ENCODE assay signal across 9 mouse cellular contexts in the genomic region with DNA sequence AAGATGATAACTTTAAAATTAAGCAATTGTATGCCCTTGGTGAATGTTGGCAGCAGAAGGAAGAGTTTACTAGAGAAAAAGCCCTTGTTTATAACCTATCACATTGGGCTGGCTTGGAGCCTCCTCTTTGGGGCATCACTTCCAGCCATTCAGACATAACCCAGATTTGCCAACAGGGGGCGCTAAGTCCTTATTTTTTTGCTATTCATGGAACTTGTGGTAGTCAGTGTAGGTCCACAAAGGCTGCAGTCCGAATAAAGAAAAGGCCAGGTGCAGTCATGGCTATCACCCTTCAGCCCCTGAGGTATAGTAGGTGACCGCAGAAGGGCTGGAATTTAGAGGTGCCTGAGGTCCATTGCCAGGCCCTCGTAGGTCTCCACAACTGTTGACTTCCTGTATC. TPM values are rescaled to one million over a fixed set of nuclear protein-coding genes. Genes with fewer than 3 reads are reported as not detected.
A peak's percentile ranks its signal among the peaks of the same experiment; 100 is the strongest.
DNase-seq lines count a peak whose midpoint lies in the region; ATAC-seq and TF ChIP-seq lines count a peak whose summit lies in the region.
"Had no signal": no experiment of that assay in that cellular context is flagged by ENCODE, and none has a peak within 500 bp of the region (broad histone marks: within the 10 kb centered on the region; RNA-seq: fewer than 3 reads in every experiment).

No protein-coding gene starts in this region.

- H3K36me3 ChIP-seq in liver, embryonic 12.5 days, result no peaks in the 10 kb centered on the region
- H3K36me3 ChIP-seq in hindbrain, embryonic 16.5 days (ENCODE audit: control insufficient read depth, insufficient read depth, low read length), result no peaks in the 10 kb centered on the region
- H3K36me3 ChIP-seq: neural tube, embryonic 13.5 days had no signal

- H3K9ac ChIP-seq in liver, embryonic 12.5 days, result no peak overlapping the region
- H3K9ac ChIP-seq in hindbrain, embryonic 16.5 days (ENCODE audit: low read depth, low read length), result no peak overlapping the region
- H3K9ac ChIP-seq: neural tube, embryonic 13.5 days had no signal

- WGBS in liver, embryonic 12.5 days (ENCODE audit: insufficient replicate concordance), result 45% methylated on average over 4 of the region's 4 CpGs
- WGBS in hindbrain, embryonic 16.5 days, result 38% methylated on average over 4 of the region's 4 CpGs

- no peak overlapping the region for H3K27ac ChIP-seq in liver, embryonic 12.5 days
- H3K27ac ChIP-seq in hindbrain, embryonic 16.5 days (ENCODE audit: low read depth, low read length), result no peak overlapping the region
- H3K27ac ChIP-seq in left cerebral cortex, adult 2 months, result no peak overlapping the region
- H3K27ac ChIP-seq: neural tube, embryonic 13.5 days had no signal

- H3K4me2 ChIP-seq in liver, embryonic 12.5 days, result no peak overlapping the region
- H3K4me2 ChIP-seq in hindbrain, embryonic 16.5 days (ENCODE audit: low read length), result no peak overlapping the region
- H3K4me2 ChIP-seq: neural tube, embryonic 13.5 days had no signal

- ATAC-seq in liver, embryonic 12.5 days, result no peak
- peak; percentile 43; the same call in 1 of the 2 replicates for ATAC-seq in hindbrain, embryonic 16.5 days

- H3K4me3 ChIP-seq in liver, embryonic 12.5 days, result no peak overlapping the region
- no peak overlapping the region for H3K4me3 ChIP-seq in hindbrain, embryonic 16.5 days (ENCODE audit: low read length)
- no peak overlapping the region for H3K4me3 ChIP-seq in left cerebral cortex, adult 2 months
- H3K4me3 ChIP-seq: neural tube, embryonic 13.5 days had no signal

- intact Hi-C loops in left cerebral cortex, adult 2 months (cut with DNase I), result loop anchor here (1.0 kb wide), 1 partner anchor 131 kb away; no protein-coding TSS in a partner anchor

- DNase-seq in liver, result peak; percentile 54
- DNase-seq in cerebellum, adult 9-10 months, result peak; percentile 77
- peak; percentile 58 to 74 for DNase-seq in frontal cortex, postnatal 10 days (ENCODE audit: low spot score in 2 of 2)
- DNase-seq in left cerebral cortex, adult 2 months (ENCODE audit: extremely low spot score in 1 of 2, low spot score in 2 of 2), result peak; percentile 68 to 79
- DNase-seq in mesoderm, embryonic 11.5 days (ENCODE audit: low read depth, low spot score), result peak; percentile 77
- peak; percentile 8 for DNase-seq in spleen, adult 12 weeks (ENCODE audit: low spot score)

- no peaks in the 10 kb centered on the region for H3K9me3 ChIP-seq in liver, embryonic 12.5 days (replicated peaks)
- H3K9me3 ChIP-seq in hindbrain, embryonic 16.5 days (ENCODE audit: control insufficient read depth, low read length), result no peaks in the 10 kb centered on the region
- H3K9me3 ChIP-seq: neural tube, embryonic 13.5 days had no signal

- peaks cover 9% of the 10 kb centered on the region; the same call in 1 of the 2 replicates for H3K27me3 ChIP-seq in liver, embryonic 12.5 days (replicated peaks)
- H3K27me3 ChIP-seq in hindbrain, embryonic 16.5 days (replicated peaks; ENCODE audit: control insufficient read depth, insufficient read depth, low read length), result no peaks in the 10 kb centered on the region
- H3K27me3 ChIP-seq: neural tube, embryonic 13.5 days had no signal

- TF ChIP-seq CTCF in left cerebral cortex, adult 2 months (IDR thresholded peaks at IDR 0.05), result peak; percentile 73

- H3K4me1 ChIP-seq in liver, embryonic 12.5 days, result peaks cover 15% of the 10 kb centered on the region; the same call in 1 of the 2 replicates
- peaks cover 9% of the 10 kb centered on the region for H3K4me1 ChIP-seq in hindbrain, embryonic 16.5 days (ENCODE audit: control insufficient read depth, insufficient read depth, low read depth, low read length)

RNA-seq across cellular contexts. Expression of a gene that starts 1.9 kb away (rescaled TPM):
- polyA plus RNA-seq in liver, embryonic 12.5 days (2016; fragmentation: Nextera tagmentation; extraction: Ambion mirVana), result not detected in 2 replicates
- 0.40 TPM in 1 of 2 replicates, not detected in the other for polyA plus RNA-seq in hindbrain, embryonic 16.5 days (2015; fragmentation: Nextera tagmentation; extraction: Ambion mirVana)
- total RNA-seq in left cerebral cortex, adult 2 months (2021), result under 1 TPM; 0.47 to 0.68 TPM

RNA-seq across cellular contexts. Expression of a gene that starts 21.1 kb away (rescaled TPM):
- 1.4 and 2.3 TPM in 2 replicates for polyA plus RNA-seq in liver, embryonic 12.5 days (2016; fragmentation: Nextera tagmentation; extraction: Ambion mirVana)
- polyA plus RNA-seq in hindbrain, embryonic 16.5 days (2015; fragmentation: Nextera tagmentation; extraction: Ambion mirVana), result 4.0 and 6.3 TPM in 2 replicates
- 1 to 10 TPM; 2.0 to 3.4 TPM for total RNA-seq in left cerebral cortex, adult 2 months (2021)

RNA-seq across cellular contexts. Expression of a gene that starts 48.5 kb away (rescaled TPM):
- 43.9 and 47.0 TPM in 2 replicates for polyA plus RNA-seq in liver, embryonic 12.5 days (2016; fragmentation: Nextera tagmentation; extraction: Ambion mirVana)
- 68.2 and 81.9 TPM in 2 replicates for polyA plus RNA-seq in hindbrain, embryonic 16.5 days (2015; fragmentation: Nextera tagmentation; extraction: Ambion mirVana)
- 10 to 100 TPM; 50.6 to 57.4 TPM for total RNA-seq in left cerebral cortex, adult 2 months (2021)

Comparison
In these comparisons a context has a peak if more than half of its experiments do, and no peak if none do; other contexts are left out.
1. DNase-seq: peak in every context shown above with its lines; median percentile 77 in cerebellum, adult 9-10 months; 77 in mesoderm, embryonic 11.5 days; 74 in left cerebral cortex, adult 2 months; 66 in frontal cortex, postnatal 10 days; 54 in liver; 8 in spleen, adult 12 weeks.